Mouse (Mus musculus) embryo, embryonic 9.5 days (tissue): ENCODE measurements around the gene Gdf15.

Source experiments
- DNase-seq: peaks from one replicate; pipeline ENCODE4 v3.0.0-alpha.2; 2017; ENCODE audit errors: extremely low spot score

The Gdf15 gene

GRCm38 (mm10) chr8:70657214-70657613 lies 25.0 kb upstream of the Gdf15 start:
- DNase-seq: no peak

GRCm38 (mm10) chr8:70656193-70656790 lies 24.0 kb upstream of the Gdf15 start:
- DNase-seq: peak; percentile 27

- no peak for DNase-seq
These were observed 23.2 kb upstream of the Gdf15 start for GRCm38 (mm10) chr8:70655469-70655868.

GRCm38 (mm10) chr8:70654121-70654520 lies 21.9 kb upstream of the Gdf15 start:
- DNase-seq: no peak

GRCm38 (mm10) chr8:70653226-70653625 lies 21.0 kb upstream of the Gdf15 start:
- peak; percentile 54 for DNase-seq

- DNase-seq: no peak
These were observed 18.1 kb upstream of the Gdf15 start for GRCm38 (mm10) chr8:70650351-70650750.

GRCm38 (mm10) chr8:70649324-70649723 lies 17.1 kb upstream of the Gdf15 start:
- DNase-seq: no peak

- DNase-seq: no peak
These were observed 16.7 kb upstream of the Gdf15 start for GRCm38 (mm10) chr8:70648921-70649320.

- DNase-seq: no peak
These were observed 15.8 kb upstream of the Gdf15 start for GRCm38 (mm10) chr8:70648164-70648442.

- no peak for DNase-seq
These were observed 15.3 kb upstream of the Gdf15 start for GRCm38 (mm10) chr8:70647343-70648163.

GRCm38 (mm10) chr8:70646775-70647174 lies 14.5 kb upstream of the Gdf15 start:
- DNase-seq: no peak

- DNase-seq: no peak
These were observed 14.1 kb upstream of the Gdf15 start for GRCm38 (mm10) chr8:70646369-70646768.

- no peak for DNase-seq
These were observed 13.4 kb upstream of the Gdf15 start for GRCm38 (mm10) chr8:70645501-70646224.

GRCm38 (mm10) chr8:70644065-70644464 lies 11.8 kb upstream of the Gdf15 start:
- DNase-seq: no peak

- no peak for DNase-seq
These were observed 10.8 kb upstream of the Gdf15 start for GRCm38 (mm10) chr8:70643019-70643418.

- DNase-seq: no peak
These were observed 6.5 kb upstream of the Gdf15 start for GRCm38 (mm10) chr8:70638752-70639151.

GRCm38 (mm10) chr8:70636838-70637237 lies 4.6 kb upstream of the Gdf15 start:
- no peak for DNase-seq

- no peak for DNase-seq
These were observed 3.3 kb upstream of the Gdf15 start for GRCm38 (mm10) chr8:70635527-70635926.

- no peak for DNase-seq
These were observed 1.8 kb upstream of the Gdf15 start for GRCm38 (mm10) chr8:70634066-70634465.

- DNase-seq: no peak
These were observed 820 bp downstream of the Gdf15 start for GRCm38 (mm10) chr8:70631436-70631835.

- peak; percentile 40 for DNase-seq
These were observed 1.5 kb downstream of the Gdf15 start for GRCm38 (mm10) chr8:70630532-70631381.
